Mouse (Mus musculus) activated CD4-positive, CD25-positive, alpha-beta regulatory T cell, adult 4 months (primary cell): Measurements from ENCODE around the gene Bcl2l14. TPM values are rescaled to one million over a fixed set of nuclear protein-coding genes. Genes with fewer than 3 reads are reported as not detected.
A peak's percentile ranks its signal among the peaks of the same experiment; 100 is the strongest.

Source experiments
- ATAC-seq: one replicate; pipeline ENCODE4 v1.8.0; 2017
- polyA plus RNA-seq, 2 experiments: library from polyadenylated mRNA; unstranded; fragments of 100-300 nt; shearing (Covaris generic); gene quantifications; one replicate each; pipeline ENCODE4 v1.2.1; 2017

Bcl2l14 gene
- polyA plus RNA-seq, 2 experiments from 2014 or later = 0.48 to 0.81 TPM

GRCm38 (mm10) chr6:134403684-134404070 is 7.6 kb downstream of the Bcl2l14 start:
- no peak for ATAC-seq

GRCm38 (mm10) chr6:134407226-134407625 is 11.1 kb downstream of the Bcl2l14 start:
- ATAC-seq = no peak

- ATAC-seq = peak; percentile 99
These were observed 17.8 kb downstream of the Bcl2l14 start for GRCm38 (mm10) chr6:134413706-134414531.

GRCm38 (mm10) chr6:134414532-134414883 is 18.4 kb downstream of the Bcl2l14 start:
- no peak for ATAC-seq

GRCm38 (mm10) chr6:134416556-134417105 is 20.5 kb downstream of the Bcl2l14 start:
- no peak for ATAC-seq

- no peak for ATAC-seq
These were observed 21.8 kb downstream of the Bcl2l14 start for GRCm38 (mm10) chr6:134417886-134418285.

GRCm38 (mm10) chr6:134420375-134420774 is 24.3 kb downstream of the Bcl2l14 start:
- ATAC-seq = no peak

- no peak for ATAC-seq
These were observed 25.8 kb downstream of the Bcl2l14 start for GRCm38 (mm10) chr6:134421921-134422320.

GRCm38 (mm10) chr6:134425216-134425717 is 29.1 kb downstream of the Bcl2l14 start:
- ATAC-seq = no peak

GRCm38 (mm10) chr6:134427165-134427564 is 31.0 kb downstream of the Bcl2l14 start:
- no peak for ATAC-seq

GRCm38 (mm10) chr6:134428455-134428854 is 32.3 kb downstream of the Bcl2l14 start:
- ATAC-seq = no peak

- ATAC-seq = no peak
These were observed 34.2 kb downstream of the Bcl2l14 start for GRCm38 (mm10) chr6:134430161-134430799.

- no peak for ATAC-seq
These were observed 35.5 kb downstream of the Bcl2l14 start for GRCm38 (mm10) chr6:134431583-134431982.

GRCm38 (mm10) chr6:134433281-134433680 is 37.2 kb downstream of the Bcl2l14 start:
- ATAC-seq = no peak

GRCm38 (mm10) chr6:134434044-134434443 is 37.9 kb downstream of the Bcl2l14 start:
- ATAC-seq = no peak

GRCm38 (mm10) chr6:134434866-134435390 is 38.8 kb downstream of the Bcl2l14 start:
- ATAC-seq = no peak

GRCm38 (mm10) chr6:134436955-134437354 is 40.8 kb downstream of the Bcl2l14 start:
- peak; percentile 68 for ATAC-seq

- ATAC-seq = no peak
These were observed 43.4 kb downstream of the Bcl2l14 start for GRCm38 (mm10) chr6:134439401-134440021.

- no peak for ATAC-seq
These were observed 43.9 kb downstream of the Bcl2l14 start for GRCm38 (mm10) chr6:134440023-134440422.

GRCm38 (mm10) chr6:134441716-134442115 is 45.6 kb downstream of the Bcl2l14 start:
- no peak for ATAC-seq

- ATAC-seq = no peak
These were observed 46.1 kb downstream of the Bcl2l14 start for GRCm38 (mm10) chr6:134442219-134442618.

GRCm38 (mm10) chr6:134443198-134443904 is 47.2 kb downstream of the Bcl2l14 start:
- no peak for ATAC-seq
